Mouse (Mus musculus): ENCODE measurements around the gene Efcab12. TPM values are rescaled to one million over a fixed set of nuclear protein-coding genes. Genes with fewer than 3 reads are reported as not detected.
"Not testable (repeated sequence)": the region's sequence is repeated elsewhere in the genome, so short reads cannot be mapped to it uniquely, and the experiment has no call there.

Efcab12 gene
- polyA plus RNA-seq (2012): not detected in 2 replicates

DNA sequence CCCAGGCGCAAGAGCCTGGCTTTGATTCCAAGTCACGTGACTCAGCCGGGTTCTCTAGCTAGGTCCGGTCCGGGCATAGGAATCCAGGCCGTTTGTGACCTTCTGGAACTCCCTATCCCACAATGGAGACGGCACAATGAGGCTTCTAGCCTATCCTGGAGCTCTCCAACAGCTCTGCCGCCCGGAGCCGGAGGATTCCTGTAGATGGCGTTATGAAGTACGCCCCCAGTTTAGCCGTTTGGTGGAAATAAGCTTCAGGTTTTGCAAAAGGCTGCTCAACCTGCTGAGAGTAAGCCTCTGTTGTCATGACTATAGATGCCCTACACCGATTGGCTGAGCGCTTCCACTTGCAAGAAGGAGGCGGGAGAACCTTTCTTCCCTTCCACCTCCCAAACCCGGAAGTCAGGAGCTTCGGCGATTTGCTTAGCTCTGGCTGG lies at the start of gene Efcab12:
Efcab12 (minus strand) TSS at position 252 of the 437 bp plus-strand sequence.
- H3K27me3 ChIP-seq (ENCODE audit: control insufficient read depth): no peaks in the 10 kb centered on the region; the same call in 1 of the 2 replicates
- H3K4me3 ChIP-seq (replicated peaks): peak within 1 kb of the TSS; percentile 53
- H3K9me3 ChIP-seq (ENCODE audit: control insufficient read depth, low read length): no peaks in the 10 kb centered on the region
- H3K36me3 ChIP-seq (ENCODE audit: control insufficient read depth): peaks cover 33% of the 10 kb centered on the region
- TF ChIP-seq GATA1 (IDR thresholded peaks at IDR 0.05; ENCODE audit: low read length) (no peak), TAL1 (IDR thresholded peaks at IDR 0.05; ENCODE audit: low read length) (no peak)
- peaks cover 26% of the 10 kb centered on the region for H3K4me1 ChIP-seq (ENCODE audit: control insufficient read depth)

DNA sequence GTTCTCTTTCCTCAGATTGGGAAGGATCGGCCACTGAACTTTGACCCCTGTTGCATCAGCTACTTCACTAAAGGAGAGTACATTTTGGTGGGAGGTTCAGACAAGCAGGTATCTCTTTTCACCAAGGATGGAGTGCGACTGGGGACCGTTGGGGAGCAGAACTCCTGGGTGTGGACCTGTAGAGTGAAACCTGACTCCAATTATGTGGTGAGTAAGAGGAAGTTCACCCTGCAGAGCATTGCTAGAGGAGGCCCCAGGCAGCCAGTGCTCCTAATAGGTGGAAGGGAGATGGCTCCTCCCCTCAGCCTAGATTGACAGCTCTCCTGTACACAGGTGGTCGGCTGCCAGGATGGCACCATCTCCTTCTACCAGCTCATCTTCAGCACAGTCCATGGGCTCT lies 48.7 kb upstream of the Efcab12 start:
- no peak for TF ChIP-seq TAL1 (IDR thresholded peaks at IDR 0.05; ENCODE audit: low read length)
- no peak for TF ChIP-seq GATA1 (IDR thresholded peaks at IDR 0.05; ENCODE audit: low read length)
- no peaks in the 10 kb centered on the region; the same call in 1 of the 2 replicates for H3K36me3 ChIP-seq (ENCODE audit: control insufficient read depth)
- no peaks in the 10 kb centered on the region for H3K27me3 ChIP-seq (ENCODE audit: control insufficient read depth)
- H3K9me3 ChIP-seq (ENCODE audit: control insufficient read depth, low read length): 0 out of 2 replicates have a peak, but pooled peaks cover 2% of the 10 kb centered on the region
- H3K4me1 ChIP-seq (ENCODE audit: control insufficient read depth): no peaks in the 10 kb centered on the region
- no peak overlapping the region for H3K4me3 ChIP-seq (replicated peaks)

DNA sequence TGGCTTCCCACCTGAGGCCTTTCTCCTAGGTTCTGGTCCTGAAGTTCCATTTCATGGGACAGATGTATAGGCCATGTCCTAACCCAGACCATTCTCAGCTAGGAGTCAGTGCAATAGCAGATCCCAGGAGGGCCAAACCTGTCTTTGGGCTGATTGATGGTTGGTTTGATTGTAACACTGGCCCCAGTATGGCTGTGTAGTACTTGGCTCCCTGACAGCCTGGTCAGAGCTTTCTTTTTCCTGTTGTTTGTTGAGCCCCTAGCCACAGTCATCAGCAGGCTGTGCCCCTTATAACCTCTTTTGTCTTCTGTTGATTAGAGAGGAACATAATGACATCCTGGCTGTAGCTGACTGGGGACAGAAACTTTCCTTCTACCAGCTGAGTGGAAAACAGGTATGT lies 45.8 kb upstream of the Efcab12 start:
- H3K4me3 ChIP-seq (replicated peaks): no peak overlapping the region
- H3K36me3 ChIP-seq (ENCODE audit: control insufficient read depth): no peaks in the 10 kb centered on the region; the same call in 1 of the 2 replicates
- no peak for TF ChIP-seq TAL1 (IDR thresholded peaks at IDR 0.05; ENCODE audit: low read length)
- no peak for TF ChIP-seq GATA1 (IDR thresholded peaks at IDR 0.05; ENCODE audit: low read length)
- 0 out of 2 replicates have a peak, but pooled peaks cover 2% of the 10 kb centered on the region for H3K9me3 ChIP-seq (ENCODE audit: control insufficient read depth, low read length)
- H3K27me3 ChIP-seq (ENCODE audit: control insufficient read depth): no peaks in the 10 kb centered on the region
- no peaks in the 10 kb centered on the region for H3K4me1 ChIP-seq (ENCODE audit: control insufficient read depth)

DNA sequence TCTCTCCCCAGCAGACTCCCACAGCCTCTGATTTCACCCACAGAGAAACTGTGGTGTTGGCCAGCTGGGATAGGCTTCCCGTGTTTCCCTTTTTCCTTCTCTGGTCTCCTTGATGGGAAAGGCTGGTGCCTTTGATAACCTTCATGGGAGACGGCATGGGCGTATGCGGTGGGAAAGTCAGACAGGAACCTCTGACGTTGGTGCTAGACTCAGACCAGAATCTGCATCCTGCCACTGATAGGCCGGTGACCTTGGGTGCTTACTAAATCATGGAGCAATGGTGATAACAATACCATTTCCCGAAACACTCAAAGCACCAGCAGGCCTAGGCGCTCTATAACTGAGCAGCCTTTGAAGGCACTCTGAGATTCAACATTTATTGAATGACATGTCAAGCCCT lies 42.5 kb upstream of the Efcab12 start:
- Histone ChIP-seq H3K4me3 (replicated peaks) (no peak overlapping the region), H3K27me3 (ENCODE audit: control insufficient read depth) (no peaks in the 10 kb centered on the region), H3K4me1 (ENCODE audit: control insufficient read depth) (no peaks in the 10 kb centered on the region), H3K36me3 (ENCODE audit: control insufficient read depth) (no peaks in the 10 kb centered on the region), H3K9me3 (ENCODE audit: control insufficient read depth, low read length) (no peaks in the 10 kb centered on the region)
- TF ChIP-seq TAL1 (IDR thresholded peaks at IDR 0.05; ENCODE audit: low read length): no peak
- TF ChIP-seq GATA1 (IDR thresholded peaks at IDR 0.05; ENCODE audit: low read length): no peak

DNA sequence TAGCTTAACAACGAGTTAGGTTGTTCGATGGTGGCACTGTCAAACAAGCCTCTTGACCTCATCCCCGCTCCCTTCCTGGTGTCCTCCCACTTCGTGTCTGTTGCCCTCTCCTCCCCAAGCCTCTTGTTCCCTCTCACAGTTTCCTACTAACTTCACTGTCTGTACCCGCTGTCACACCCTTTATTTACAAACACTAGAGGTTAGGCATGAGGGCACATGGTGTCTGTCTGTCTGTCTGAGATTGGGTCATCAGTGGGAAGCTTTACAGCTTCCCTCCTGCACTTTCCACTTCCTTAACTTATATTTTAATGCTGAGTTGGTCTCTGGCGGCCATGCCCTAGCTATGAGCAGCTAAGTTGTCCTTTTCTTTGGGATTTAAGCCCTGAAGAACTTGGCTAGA lies 41.5 kb upstream of the Efcab12 start:
- Histone ChIP-seq H3K4me1 (ENCODE audit: control insufficient read depth) (no peaks in the 10 kb centered on the region), H3K9me3 (ENCODE audit: control insufficient read depth, low read length) (no peaks in the 10 kb centered on the region), H3K27me3 (ENCODE audit: control insufficient read depth) (no peaks in the 10 kb centered on the region), H3K36me3 (ENCODE audit: control insufficient read depth) (no peaks in the 10 kb centered on the region), H3K4me3 (replicated peaks) (no peak overlapping the region)
- no peak for TF ChIP-seq GATA1 (IDR thresholded peaks at IDR 0.05; ENCODE audit: low read length)
- TF ChIP-seq TAL1 (IDR thresholded peaks at IDR 0.05; ENCODE audit: low read length): no peak

DNA sequence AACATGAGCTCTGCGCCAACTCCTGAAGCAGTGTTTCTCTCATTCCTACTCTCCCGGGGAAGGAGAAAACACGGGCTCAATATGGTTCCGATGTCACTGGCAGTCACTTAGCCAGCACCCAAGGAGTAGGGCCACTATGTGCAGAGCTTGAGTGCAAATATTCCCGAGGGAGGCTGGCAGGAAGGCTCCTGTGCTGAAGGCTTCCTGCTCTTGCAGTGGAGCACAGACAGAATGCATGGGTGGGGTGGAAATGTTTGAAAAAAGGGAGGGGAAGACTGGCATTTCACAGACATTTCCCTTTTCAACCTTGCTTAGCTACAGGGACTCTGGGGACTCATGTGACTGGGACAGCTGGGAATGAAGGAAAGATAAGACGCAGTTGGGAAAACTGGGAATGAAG lies 40.5 kb upstream of the Efcab12 start:
- H3K36me3 ChIP-seq (ENCODE audit: control insufficient read depth): no peaks in the 10 kb centered on the region
- no peak overlapping the region for H3K4me3 ChIP-seq (replicated peaks)
- no peaks in the 10 kb centered on the region for H3K27me3 ChIP-seq (ENCODE audit: control insufficient read depth)
- H3K4me1 ChIP-seq (ENCODE audit: control insufficient read depth): no peaks in the 10 kb centered on the region
- TF ChIP-seq TAL1 (IDR thresholded peaks at IDR 0.05; ENCODE audit: low read length) (no peak), GATA1 (IDR thresholded peaks at IDR 0.05; ENCODE audit: low read length) (no peak)
- no peaks in the 10 kb centered on the region for H3K9me3 ChIP-seq (ENCODE audit: control insufficient read depth, low read length)

DNA sequence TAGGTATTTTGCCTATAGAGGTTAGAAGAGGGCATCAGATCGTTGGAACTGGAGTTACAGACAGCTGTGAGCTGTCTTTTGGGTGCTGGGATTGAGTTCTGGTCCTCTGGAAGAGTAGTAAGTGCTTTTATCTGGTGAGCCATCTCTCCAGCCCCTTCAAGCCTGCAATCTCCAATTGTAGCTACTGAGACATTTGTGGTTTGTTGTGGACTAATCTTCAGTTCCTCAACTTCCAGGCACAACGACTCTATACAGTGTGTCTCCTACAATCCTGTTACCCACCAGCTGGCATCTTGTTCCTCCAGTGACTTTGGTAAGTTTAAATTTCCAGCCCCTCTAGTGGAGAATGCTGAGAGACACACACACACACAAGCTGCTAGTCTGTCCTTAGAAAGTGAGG lies 39.0 kb upstream of the Efcab12 start:
- Histone ChIP-seq H3K36me3 (ENCODE audit: control insufficient read depth) (no peaks in the 10 kb centered on the region), H3K27me3 (ENCODE audit: control insufficient read depth) (no peaks in the 10 kb centered on the region), H3K4me1 (ENCODE audit: control insufficient read depth) (no peaks in the 10 kb centered on the region), H3K9me3 (ENCODE audit: control insufficient read depth, low read length) (no peaks in the 10 kb centered on the region), H3K4me3 (replicated peaks) (no peak overlapping the region)
- no peak for TF ChIP-seq TAL1 (IDR thresholded peaks at IDR 0.05; ENCODE audit: low read length)
- TF ChIP-seq GATA1 (IDR thresholded peaks at IDR 0.05; ENCODE audit: low read length): no peak

DNA sequence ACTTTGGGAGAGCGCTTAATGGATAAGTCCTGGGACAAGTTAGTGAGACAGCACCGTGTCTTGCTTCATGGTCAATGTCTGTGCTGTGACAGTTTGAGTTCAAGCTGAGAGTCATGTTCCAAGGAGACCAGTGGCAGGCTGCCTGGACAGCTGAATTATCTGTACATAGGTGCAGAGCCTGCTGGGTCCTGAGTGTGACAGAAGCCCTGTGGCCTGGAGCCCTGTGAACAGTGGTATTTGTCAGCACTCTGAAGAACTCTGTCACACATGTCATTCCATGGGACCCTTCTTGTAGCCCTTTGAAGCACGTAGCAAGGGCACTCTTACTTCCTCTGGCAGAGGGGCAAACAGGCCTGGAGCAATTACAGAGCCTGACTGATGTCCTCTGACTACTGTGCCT lies 33.1 kb upstream of the Efcab12 start:
- H3K4me1 ChIP-seq (ENCODE audit: control insufficient read depth); H3K9me3 ChIP-seq (ENCODE audit: control insufficient read depth, low read length); H3K36me3 ChIP-seq (ENCODE audit: control insufficient read depth); H3K27me3 ChIP-seq (ENCODE audit: control insufficient read depth); H3K4me3 ChIP-seq (replicated peaks): not testable (repeated sequence)

DNA sequence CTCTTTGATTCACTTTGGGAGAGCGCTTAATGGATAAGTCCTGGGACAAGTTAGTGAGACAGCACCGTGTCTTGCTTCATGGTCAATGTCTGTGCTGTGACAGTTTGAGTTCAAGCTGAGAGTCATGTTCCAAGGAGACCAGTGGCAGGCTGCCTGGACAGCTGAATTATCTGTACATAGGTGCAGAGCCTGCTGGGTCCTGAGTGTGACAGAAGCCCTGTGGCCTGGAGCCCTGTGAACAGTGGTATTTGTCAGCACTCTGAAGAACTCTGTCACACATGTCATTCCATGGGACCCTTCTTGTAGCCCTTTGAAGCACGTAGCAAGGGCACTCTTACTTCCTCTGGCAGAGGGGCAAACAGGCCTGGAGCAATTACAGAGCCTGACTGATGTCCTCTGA lies 28.9 kb upstream of the Efcab12 start:
- not testable (repeated sequence) for H3K4me1 ChIP-seq (ENCODE audit: control insufficient read depth); H3K9me3 ChIP-seq (ENCODE audit: control insufficient read depth, low read length); H3K36me3 ChIP-seq (ENCODE audit: control insufficient read depth); H3K27me3 ChIP-seq (ENCODE audit: control insufficient read depth); H3K4me3 ChIP-seq (replicated peaks)

DNA sequence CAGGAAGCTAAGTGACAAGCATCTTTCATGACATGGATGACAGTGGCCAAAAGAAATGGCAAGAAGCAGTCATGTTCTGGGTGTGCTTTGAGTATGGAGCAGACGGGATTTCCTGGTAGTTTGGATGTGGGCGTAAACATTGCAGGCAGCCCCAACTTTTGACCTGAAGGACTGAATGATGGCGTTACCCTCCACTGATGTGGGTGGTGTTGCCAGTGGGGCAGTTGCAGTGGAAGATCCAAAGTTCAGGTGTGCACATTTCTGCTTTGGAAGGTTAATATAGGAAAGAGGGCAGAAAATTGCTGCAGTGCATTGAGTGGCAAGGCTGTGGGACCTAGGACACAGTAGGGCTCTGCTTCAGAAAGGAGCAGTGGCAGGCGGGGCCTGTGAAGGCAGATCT lies 27.0 kb upstream of the Efcab12 start:
- TF ChIP-seq TAL1 (IDR thresholded peaks at IDR 0.05; ENCODE audit: low read length): no peak
- no peak for TF ChIP-seq GATA1 (IDR thresholded peaks at IDR 0.05; ENCODE audit: low read length)
- no peaks in the 10 kb centered on the region for H3K9me3 ChIP-seq (ENCODE audit: control insufficient read depth, low read length)

More for the DNA sequence above, 27.0 kb upstream of the Efcab12 start:
- no peaks in the 10 kb centered on the region for H3K27me3 ChIP-seq (ENCODE audit: control insufficient read depth)
- H3K36me3 ChIP-seq (ENCODE audit: control insufficient read depth): no peaks in the 10 kb centered on the region
- no peaks in the 10 kb centered on the region for H3K4me1 ChIP-seq (ENCODE audit: control insufficient read depth)
- no peak overlapping the region for H3K4me3 ChIP-seq (replicated peaks)
